Mouse (Mus musculus): ENCODE measurements at regions not wholly inside any gene's neighbourhood (a gene's known extent, or its start where the extent isn't known, plus 50 kb on each side); places are given as distances from the start of the nearest gene placed in this dataset.

- Histone ChIP-seq H3K9me3 (ENCODE audit: control insufficient read depth, low read length) (no peaks in the 10 kb centered on the region), H3K36me3 (replicated peaks; ENCODE audit: control insufficient read depth, insufficient read depth, low read depth) (no peaks in the 10 kb centered on the region), H3K27me3 (ENCODE audit: control insufficient read depth, insufficient read depth, low read length) (no peaks in the 10 kb centered on the region), H3K4me2 (ENCODE audit: low read depth) (no peak overlapping the region), H3K4me3 (ENCODE audit: insufficient read depth in 1 of 2, low read depth in 2 of 2, low read length in 2 of 2) (no peak overlapping the region), H3K9ac (replicated peaks) (no peak overlapping the region), H3K27ac (no peak overlapping the region), H3K4me1 (replicated peaks; ENCODE audit: control insufficient read depth in 2 of 2, insufficient read depth in 2 of 2, low read length in 1 of 2) (no peaks in the 10 kb centered on the region)
- peak in 2 of 3 experiments; percentile 20 to 22 for DNase-seq (ENCODE audit: low read depth in 3 of 3, low spot score in 3 of 3)
- peak; percentile 51; the same call in 1 of the 2 replicates for ATAC-seq (ENCODE audit: insufficient read depth)
- WGBS (ENCODE audit: insufficient replicate concordance): 40% methylated on average over 11 of the region's 11 CpGs
- TF ChIP-seq EP300 (IDR thresholded peaks at IDR 0.05; ENCODE audit: low read depth) (no peak), CTCF (IDR thresholded peaks at IDR 0.05; ENCODE audit: low read depth) (no peak)
These were observed 190.8 kb downstream of the Npr3 start for GRCm38 (mm10) chr15:11716168-11716842.

- Histone ChIP-seq H3K4me1 (replicated peaks; ENCODE audit: control insufficient read depth in 2 of 2, insufficient read depth in 2 of 2, low read length in 1 of 2) (no peaks in the 10 kb centered on the region), H3K9me3 (ENCODE audit: control insufficient read depth, low read length) (no peaks in the 10 kb centered on the region), H3K27me3 (ENCODE audit: control insufficient read depth, insufficient read depth, low read length) (no peaks in the 10 kb centered on the region), H3K27ac (no peak overlapping the region), H3K4me2 (ENCODE audit: low read depth) (no peak overlapping the region), H3K36me3 (replicated peaks; ENCODE audit: control insufficient read depth, insufficient read depth, low read depth) (no peaks in the 10 kb centered on the region), H3K9ac (replicated peaks) (no peak overlapping the region), H3K4me3 (ENCODE audit: insufficient read depth in 1 of 2, low read depth in 2 of 2, low read length in 2 of 2) (no peak overlapping the region)
- ATAC-seq (ENCODE audit: insufficient read depth): no peak
- no peak for TF ChIP-seq EP300 (IDR thresholded peaks at IDR 0.05; ENCODE audit: low read depth)
- no peak for DNase-seq (ENCODE audit: low read depth in 3 of 3, low spot score in 3 of 3)
- WGBS (ENCODE audit: insufficient replicate concordance): 62% methylated on average over 16 of the region's 16 CpGs
These were observed 194.4 kb downstream of the Npr3 start for GRCm38 (mm10) chr15:11712481-11713274.

- Histone ChIP-seq H3K36me3 (replicated peaks; ENCODE audit: control insufficient read depth, insufficient read depth, low read depth) (no peaks in the 10 kb centered on the region), H3K9ac (replicated peaks) (no peak overlapping the region), H3K4me2 (ENCODE audit: low read depth) (no peak overlapping the region), H3K4me1 (replicated peaks; ENCODE audit: control insufficient read depth in 2 of 2, insufficient read depth in 2 of 2, low read length in 1 of 2) (no peaks in the 10 kb centered on the region), H3K27me3 (ENCODE audit: control insufficient read depth, insufficient read depth, low read length) (no peaks in the 10 kb centered on the region), H3K4me3 (ENCODE audit: insufficient read depth in 1 of 2, low read depth in 2 of 2, low read length in 2 of 2) (no peak overlapping the region), H3K9me3 (ENCODE audit: control insufficient read depth, low read length) (no peaks in the 10 kb centered on the region), H3K27ac (no peak overlapping the region)
- no peak for DNase-seq (ENCODE audit: low read depth in 3 of 3, low spot score in 3 of 3)
- TF ChIP-seq EP300 (IDR thresholded peaks at IDR 0.05; ENCODE audit: low read depth): no peak
- no peak for TF ChIP-seq CTCF (IDR thresholded peaks at IDR 0.05; ENCODE audit: low read depth)
- no peak for ATAC-seq (ENCODE audit: insufficient read depth)
- 69% methylated on average over 6 of the region's 6 CpGs for WGBS (ENCODE audit: insufficient replicate concordance)
These were observed 205.8 kb downstream of the Npr3 start for GRCm38 (mm10) chr15:11701246-11701645.

- Histone ChIP-seq H3K4me3 (ENCODE audit: insufficient read depth in 1 of 2, low read depth in 2 of 2, low read length in 2 of 2) (no peak overlapping the region), H3K27ac (no peak overlapping the region), H3K27me3 (ENCODE audit: control insufficient read depth, insufficient read depth, low read length) (no peaks in the 10 kb centered on the region), H3K4me1 (replicated peaks; ENCODE audit: control insufficient read depth in 2 of 2, insufficient read depth in 2 of 2, low read length in 1 of 2) (no peaks in the 10 kb centered on the region), H3K36me3 (replicated peaks; ENCODE audit: control insufficient read depth, insufficient read depth, low read depth) (no peaks in the 10 kb centered on the region), H3K9ac (replicated peaks) (no peak overlapping the region), H3K4me2 (ENCODE audit: low read depth) (no peak overlapping the region), H3K9me3 (ENCODE audit: control insufficient read depth, low read length) (no peaks in the 10 kb centered on the region)
- DNase-seq (ENCODE audit: low read depth in 3 of 3, low spot score in 3 of 3): no peak
- WGBS (ENCODE audit: insufficient replicate concordance): 56% methylated on average over 3 of the region's 3 CpGs
- TF ChIP-seq CTCF (IDR thresholded peaks at IDR 0.05; ENCODE audit: low read depth) (no peak), EP300 (IDR thresholded peaks at IDR 0.05; ENCODE audit: low read depth) (no peak)
- ATAC-seq (ENCODE audit: insufficient read depth): no peak
These were observed 207.2 kb downstream of the Npr3 start for GRCm38 (mm10) chr15:11699929-11700328.

GRCm38 (mm10) chr15:11697060-11697459 lies 210.0 kb downstream of the Npr3 start:
- H3K4me3 ChIP-seq (ENCODE audit: insufficient read depth in 1 of 2, low read depth in 2 of 2, low read length in 2 of 2): no peak overlapping the region

More at GRCm38 (mm10) chr15:11697060-11697459, 210.0 kb downstream of the Npr3 start:
- no peaks in the 10 kb centered on the region for H3K4me1 ChIP-seq (replicated peaks; ENCODE audit: control insufficient read depth in 2 of 2, insufficient read depth in 2 of 2, low read length in 1 of 2)
- H3K9me3 ChIP-seq (ENCODE audit: control insufficient read depth, low read length): no peaks in the 10 kb centered on the region
- no peaks in the 10 kb centered on the region for H3K36me3 ChIP-seq (replicated peaks; ENCODE audit: control insufficient read depth, insufficient read depth, low read depth)
- ATAC-seq (ENCODE audit: insufficient read depth) (no peak), DNase-seq (ENCODE audit: low read depth in 3 of 3, low spot score in 3 of 3) (no peak)
- no peak overlapping the region for H3K9ac ChIP-seq (replicated peaks)
- TF ChIP-seq CTCF (IDR thresholded peaks at IDR 0.05; ENCODE audit: low read depth) (no peak), EP300 (IDR thresholded peaks at IDR 0.05; ENCODE audit: low read depth) (no peak)
- H3K27me3 ChIP-seq (ENCODE audit: control insufficient read depth, insufficient read depth, low read length): no peaks in the 10 kb centered on the region
- no peak overlapping the region for H3K4me2 ChIP-seq (ENCODE audit: low read depth)
- 37% methylated on average over 3 of the region's 3 CpGs for WGBS (ENCODE audit: insufficient replicate concordance)
- H3K27ac ChIP-seq: no peak overlapping the region
